Mouse (Mus musculus): ENCODE results near the gene Jak2. TPM values are rescaled to one million over a fixed set of nuclear protein-coding genes. Genes with fewer than 3 reads are reported as not detected.
A peak's percentile ranks its signal among the peaks of the same experiment; 100 is the strongest.

Gene Jak2
- polyA plus RNA-seq, 1 experiment, result 14.5 TPM

DNA sequence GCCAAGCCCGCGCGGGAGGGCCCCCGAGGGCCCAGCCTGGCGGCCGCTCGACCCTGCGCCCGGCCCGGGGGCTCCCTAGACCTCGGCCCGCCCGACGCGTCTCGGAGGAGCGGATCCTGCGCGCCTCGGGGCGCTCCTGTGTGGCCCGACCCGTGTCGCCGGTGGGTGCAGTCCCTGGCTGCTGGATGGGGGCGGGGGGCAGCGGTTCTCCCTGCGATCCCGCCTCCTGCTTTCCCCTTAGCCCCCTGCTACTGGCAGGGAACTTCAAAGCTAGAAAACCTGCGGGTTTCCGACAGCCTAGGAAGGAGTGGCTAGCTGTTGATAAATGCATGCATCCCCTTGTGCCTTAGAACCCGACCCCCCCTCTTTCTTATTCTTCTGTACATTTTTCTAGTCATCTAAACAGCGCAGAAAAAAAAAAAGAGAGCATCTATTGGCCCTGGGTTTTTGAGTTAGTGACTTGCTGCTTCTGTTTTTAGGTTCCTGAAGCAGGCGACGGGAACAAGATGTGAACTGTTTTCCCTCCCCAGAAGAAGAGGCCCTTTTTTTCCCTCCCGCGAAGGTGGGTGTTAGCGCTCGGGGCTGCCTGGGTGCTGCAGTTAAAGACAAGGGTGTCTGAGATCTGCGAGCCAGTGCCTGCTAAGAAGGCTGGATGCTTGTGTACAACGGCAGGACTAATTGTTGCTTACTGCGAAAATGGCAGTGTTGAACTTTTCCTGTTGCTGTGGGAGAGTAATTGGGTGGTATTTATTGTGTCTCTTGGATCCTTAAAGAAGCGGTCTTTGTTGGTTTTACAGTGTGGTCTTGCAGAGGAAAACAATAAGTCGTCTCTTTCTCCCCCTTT, 552 bp downstream of the Jak2 start:
- under 1% methylated on average over 44 of the region's 44 CpGs for WGBS
- peaks cover 12% of the 10 kb centered on the region; the same call in 1 of the 2 replicates for H3K4me1 ChIP-seq (ENCODE audit: control insufficient read depth, insufficient read depth, insufficient read length, low read length)
- H3K36me3 ChIP-seq (ENCODE audit: control insufficient read depth, insufficient read depth, low read length), result peaks cover 2% of the 10 kb centered on the region; the same call in 1 of the 2 replicates
- TF ChIP-seq CTCF (IDR thresholded peaks at IDR 0.05; ENCODE audit: extremely low read depth, insufficient read length, insufficient replicate concordance, low read depth, low read length) (no peak), POLR2A (IDR thresholded peaks at IDR 0.05; ENCODE audit: low read depth, low read length) (no peak)
- peak overlapping the region; percentile 100 for H3K27ac ChIP-seq (ENCODE audit: insufficient read depth, low read depth, low read length)
- H3K27me3 ChIP-seq (ENCODE audit: control insufficient read depth, insufficient read depth, low read length), result no peaks in the 10 kb centered on the region
- peak overlapping the region; percentile 100 for H3K4me3 ChIP-seq (ENCODE audit: low read depth, low read length)

- H3K4me3 ChIP-seq (ENCODE audit: low read depth, low read length), result peak overlapping the region; percentile 100
- peak overlapping the region; percentile 100 for H3K27ac ChIP-seq (ENCODE audit: insufficient read depth, low read depth, low read length)
- TF ChIP-seq POLR2A (IDR thresholded peaks at IDR 0.05; ENCODE audit: low read depth, low read length), result no peak
- no peak for TF ChIP-seq CTCF (IDR thresholded peaks at IDR 0.05; ENCODE audit: extremely low read depth, insufficient read length, insufficient replicate concordance, low read depth, low read length)
- H3K27me3 ChIP-seq (ENCODE audit: control insufficient read depth, insufficient read depth, low read length), result no peaks in the 10 kb centered on the region
- H3K36me3 ChIP-seq (ENCODE audit: control insufficient read depth, insufficient read depth, low read length), result peaks cover 2% of the 10 kb centered on the region; the same call in 1 of the 2 replicates
- 5% methylated on average over 10 of the region's 10 CpGs for WGBS
- H3K4me1 ChIP-seq (ENCODE audit: control insufficient read depth, insufficient read depth, insufficient read length, low read length), result peaks cover 12% of the 10 kb centered on the region; the same call in 1 of the 2 replicates
Measured at GRCm38 (mm10) chr19:29252831-29253545, 1.4 kb downstream of the Jak2 start.

GRCm38 (mm10) chr19:29253728-29254127, 2.1 kb downstream of the Jak2 start:
- Histone ChIP-seq H3K4me1 (ENCODE audit: control insufficient read depth, insufficient read depth, insufficient read length, low read length) (peaks cover 6% of the 10 kb centered on the region; the same call in 1 of the 2 replicates), H3K4me3 (ENCODE audit: low read depth, low read length) (peak overlapping the region; percentile 55), H3K36me3 (ENCODE audit: control insufficient read depth, insufficient read depth, low read length) (peaks cover 6% of the 10 kb centered on the region), H3K27ac (ENCODE audit: insufficient read depth, low read depth, low read length) (peak overlapping the region; percentile 51), H3K27me3 (ENCODE audit: control insufficient read depth, insufficient read depth, low read length) (no peaks in the 10 kb centered on the region)
- 1% methylated on average over 9 of the region's 9 CpGs for WGBS
- TF ChIP-seq CTCF (IDR thresholded peaks at IDR 0.05; ENCODE audit: extremely low read depth, insufficient read length, insufficient replicate concordance, low read depth, low read length) (peak; percentile 95; the same call in 1 of the 2 replicates), POLR2A (IDR thresholded peaks at IDR 0.05; ENCODE audit: low read depth, low read length) (peak; percentile 35; the same call in 1 of the 2 replicates)

DNA sequence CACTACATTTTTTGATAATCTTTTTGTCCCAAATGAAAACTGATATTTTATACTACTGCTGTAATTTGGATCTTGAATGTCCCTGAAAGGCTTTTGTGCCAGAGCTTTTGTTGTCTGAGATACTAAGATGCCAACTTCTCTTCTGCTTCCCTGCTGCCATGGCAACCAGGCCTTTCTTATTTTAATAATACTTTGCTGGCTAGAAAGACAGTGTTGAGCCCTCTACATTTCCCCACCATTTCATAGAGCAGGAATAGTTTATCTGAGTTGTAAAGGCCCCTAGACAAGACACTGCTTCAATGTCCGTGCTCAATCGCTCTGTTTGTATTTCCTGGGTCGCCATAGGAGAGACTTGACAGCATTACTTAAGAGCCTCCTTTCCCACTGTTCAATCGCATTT, 3.0 kb downstream of the Jak2 start:
- Histone ChIP-seq H3K4me3 (ENCODE audit: low read depth, low read length) (no peak overlapping the region), H3K27ac (ENCODE audit: insufficient read depth, low read depth, low read length) (no peak overlapping the region), H3K4me1 (ENCODE audit: control insufficient read depth, insufficient read depth, insufficient read length, low read length) (peaks cover 3% of the 10 kb centered on the region; the same call in 1 of the 2 replicates), H3K36me3 (ENCODE audit: control insufficient read depth, insufficient read depth, low read length) (peaks cover 8% of the 10 kb centered on the region), H3K27me3 (ENCODE audit: control insufficient read depth, insufficient read depth, low read length) (no peaks in the 10 kb centered on the region)
- 72% methylated on average over 4 of the region's 4 CpGs for whole genome bisulfite sequencing
- TF ChIP-seq CTCF (IDR thresholded peaks at IDR 0.05; ENCODE audit: extremely low read depth, insufficient read length, insufficient replicate concordance, low read depth, low read length) (no peak), POLR2A (IDR thresholded peaks at IDR 0.05; ENCODE audit: low read depth, low read length) (no peak)

GRCm38 (mm10) chr19:29255327-29256027, 3.8 kb downstream of the Jak2 start:
- 78% methylated on average over 7 of the region's 7 CpGs for WGBS
- Histone ChIP-seq H3K27ac (ENCODE audit: insufficient read depth, low read depth, low read length) (no peak overlapping the region), H3K36me3 (ENCODE audit: control insufficient read depth, insufficient read depth, low read length) (peaks cover 8% of the 10 kb centered on the region), H3K4me3 (ENCODE audit: low read depth, low read length) (no peak overlapping the region), H3K4me1 (ENCODE audit: control insufficient read depth, insufficient read depth, insufficient read length, low read length) (peaks cover 2% of the 10 kb centered on the region; the same call in 1 of the 2 replicates), H3K27me3 (ENCODE audit: control insufficient read depth, insufficient read depth, low read length) (no peaks in the 10 kb centered on the region)
- TF ChIP-seq POLR2A (IDR thresholded peaks at IDR 0.05; ENCODE audit: low read depth, low read length) (no peak), CTCF (IDR thresholded peaks at IDR 0.05; ENCODE audit: extremely low read depth, insufficient read length, insufficient replicate concordance, low read depth, low read length) (no peak)

- H3K4me3 ChIP-seq (ENCODE audit: low read depth, low read length), result no peak overlapping the region
- H3K27ac ChIP-seq (ENCODE audit: insufficient read depth, low read depth, low read length), result no peak overlapping the region
- H3K36me3 ChIP-seq (ENCODE audit: control insufficient read depth, insufficient read depth, low read length), result peaks cover 20% of the 10 kb centered on the region
- no peak for TF ChIP-seq POLR2A (IDR thresholded peaks at IDR 0.05; ENCODE audit: low read depth, low read length)
- no peak for TF ChIP-seq CTCF (IDR thresholded peaks at IDR 0.05; ENCODE audit: extremely low read depth, insufficient read length, insufficient replicate concordance, low read depth, low read length)
- H3K27me3 ChIP-seq (ENCODE audit: control insufficient read depth, insufficient read depth, low read length), result no peaks in the 10 kb centered on the region
- H3K4me1 ChIP-seq (ENCODE audit: control insufficient read depth, insufficient read depth, insufficient read length, low read length), result peaks cover 3% of the 10 kb centered on the region; the same call in 1 of the 2 replicates
- 84% methylated on average over 9 of the region's 9 CpGs for WGBS
Measured at GRCm38 (mm10) chr19:29261638-29262037, 10.0 kb downstream of the Jak2 start.
